Mouse (Mus musculus) gastrocnemius, postnatal 25 days (tissue): Measurements from ENCODE around the gene Trim62. TPM values are rescaled to one million over a fixed set of nuclear protein-coding genes. Genes with fewer than 3 reads are reported as not detected.

ENCODE experiments used
- DNase-seq: peaks from one replicate; pipeline ENCODE4 v3.0.0; 2022
- total RNA-seq, 2 experiments: library from RNA; stranded (reverse); gene quantifications; 1 replicate in 1 of 2; 2 replicates in 1 of 2; pipeline ENCODE4 v1.2.3; 2021

The Trim62 gene
- total RNA-seq, 2 experiments from 2014 or later: 0.59 to 0.88 TPM

DNA sequence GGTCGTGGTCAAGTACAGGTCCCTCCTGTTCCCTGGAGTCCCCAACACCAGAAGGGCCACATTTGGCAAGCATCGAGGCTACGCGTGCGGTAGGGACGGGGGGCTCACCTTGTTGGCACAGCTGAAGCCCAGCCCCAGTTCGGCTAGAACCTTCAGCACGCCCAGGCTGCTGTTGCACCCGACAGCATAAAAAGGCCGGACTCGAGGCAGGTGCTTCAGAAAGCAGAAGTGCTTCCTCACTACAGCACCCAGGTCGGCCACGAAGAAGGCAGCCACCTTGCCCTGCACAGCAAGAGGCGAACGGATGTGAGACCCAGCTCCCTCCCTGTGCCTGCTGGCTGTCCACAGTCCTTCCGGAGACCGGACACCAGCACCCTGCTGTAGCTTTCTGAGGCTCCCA lies 76.3 kb downstream of the Trim62 start:
- DNase-seq: no peak

Other genes starting within 250 kb of the Trim62 start
- 10 to 100 TPM; 18.4 to 23.1 TPM for gene Phc2, start 228.9 kb upstream of the Trim62 start, total RNA-seq
- gene A3galt2, start 128.2 kb upstream of the Trim62 start, total RNA-seq: under 1 TPM in 1 of 2 experiments, not detected in 1; 0.13 TPM
- 10 to 100 TPM in 1 of 2 experiments, 1 to 10 TPM in 1; 9.9 to 10.5 TPM for gene Zfp362, start 77.5 kb upstream of the Trim62 start, total RNA-seq
- gene Azin2, start 78.9 kb downstream of the Trim62 start, total RNA-seq: 1 to 10 TPM; 1.8 to 3.1 TPM
- 10 to 100 TPM; 27.4 to 36.0 TPM for gene Ak2, start 108.4 kb downstream of the Trim62 start, total RNA-seq
- gene Rnf19b, start 174.7 kb downstream of the Trim62 start, total RNA-seq: 10 to 100 TPM; 17.8 to 20.2 TPM
- not detected for gene Tmem54, start 222.0 kb downstream of the Trim62 start, total RNA-seq
- not detected for gene Hpca, start 238.5 kb downstream of the Trim62 start, total RNA-seq